Mouse (Mus musculus): ENCODE results near the gene Smndc1. TPM values are rescaled to one million over a fixed set of nuclear protein-coding genes. Genes with fewer than 3 reads are reported as not detected.

The Smndc1 gene
- polyA plus RNA-seq, 1 experiment: 199 TPM

- no peak for TF ChIP-seq GATA1 (IDR thresholded peaks at IDR 0.05; ENCODE audit: low read length)
Observed at GRCm38 (mm10) chr19:53369469-53370043, 20.8 kb downstream of the Smndc1 start.

- no peak for TF ChIP-seq GATA1 (IDR thresholded peaks at IDR 0.05; ENCODE audit: low read length)
Observed at GRCm38 (mm10) chr19:53366881-53367280, 23.5 kb downstream of the Smndc1 start.

- no peak for TF ChIP-seq GATA1 (IDR thresholded peaks at IDR 0.05; ENCODE audit: low read length)
Observed at GRCm38 (mm10) chr19:53366057-53366775, 24.2 kb downstream of the Smndc1 start.

GRCm38 (mm10) chr19:53364963-53365362 lies 25.4 kb downstream of the Smndc1 start:
- TF ChIP-seq GATA1 (IDR thresholded peaks at IDR 0.05; ENCODE audit: low read length): no peak

- no peak for TF ChIP-seq GATA1 (IDR thresholded peaks at IDR 0.05; ENCODE audit: low read length)
Observed at GRCm38 (mm10) chr19:53364551-53364950, 25.8 kb downstream of the Smndc1 start.

- no peak for TF ChIP-seq GATA1 (IDR thresholded peaks at IDR 0.05; ENCODE audit: low read length)
Observed at GRCm38 (mm10) chr19:53362967-53363366, 27.4 kb downstream of the Smndc1 start.

- no peak for TF ChIP-seq GATA1 (IDR thresholded peaks at IDR 0.05; ENCODE audit: low read length)
Observed at GRCm38 (mm10) chr19:53360265-53360958, 30.0 kb downstream of the Smndc1 start.

GRCm38 (mm10) chr19:53359160-53360033 lies 31.0 kb downstream of the Smndc1 start:
- no peak for TF ChIP-seq GATA1 (IDR thresholded peaks at IDR 0.05; ENCODE audit: low read length)

- no peak for TF ChIP-seq GATA1 (IDR thresholded peaks at IDR 0.05; ENCODE audit: low read length)
Observed at GRCm38 (mm10) chr19:53355065-53355464, 35.3 kb downstream of the Smndc1 start.

- no peak for TF ChIP-seq GATA1 (IDR thresholded peaks at IDR 0.05; ENCODE audit: low read length)
Observed at GRCm38 (mm10) chr19:53354271-53355000, 35.9 kb downstream of the Smndc1 start.

GRCm38 (mm10) chr19:53353864-53354263 lies 36.5 kb downstream of the Smndc1 start:
- no peak for TF ChIP-seq GATA1 (IDR thresholded peaks at IDR 0.05; ENCODE audit: low read length)

- no peak for TF ChIP-seq GATA1 (IDR thresholded peaks at IDR 0.05; ENCODE audit: low read length)
Observed at GRCm38 (mm10) chr19:53345766-53346165, 44.6 kb downstream of the Smndc1 start.

- TF ChIP-seq GATA1 (IDR thresholded peaks at IDR 0.05; ENCODE audit: low read length): no peak
Observed at GRCm38 (mm10) chr19:53344062-53344461, 46.3 kb downstream of the Smndc1 start.

GRCm38 (mm10) chr19:53343174-53343881 lies 47.0 kb downstream of the Smndc1 start:
- TF ChIP-seq GATA1 (IDR thresholded peaks at IDR 0.05; ENCODE audit: low read length): no peak

Measured in G1E-ER4 (cell line).